Mouse (Mus musculus): ENCODE measurements around the gene Pigv. TPM values are rescaled to one million over a fixed set of nuclear protein-coding genes. Genes with fewer than 3 reads are reported as not detected.
"Not testable (repeated sequence)": the region's sequence is repeated elsewhere in the genome, so short reads cannot be mapped to it uniquely, and the experiment has no call there.

The Pigv gene
- polyA plus RNA-seq, 1 experiment from 2014 or later = 18.9 TPM

DNA sequence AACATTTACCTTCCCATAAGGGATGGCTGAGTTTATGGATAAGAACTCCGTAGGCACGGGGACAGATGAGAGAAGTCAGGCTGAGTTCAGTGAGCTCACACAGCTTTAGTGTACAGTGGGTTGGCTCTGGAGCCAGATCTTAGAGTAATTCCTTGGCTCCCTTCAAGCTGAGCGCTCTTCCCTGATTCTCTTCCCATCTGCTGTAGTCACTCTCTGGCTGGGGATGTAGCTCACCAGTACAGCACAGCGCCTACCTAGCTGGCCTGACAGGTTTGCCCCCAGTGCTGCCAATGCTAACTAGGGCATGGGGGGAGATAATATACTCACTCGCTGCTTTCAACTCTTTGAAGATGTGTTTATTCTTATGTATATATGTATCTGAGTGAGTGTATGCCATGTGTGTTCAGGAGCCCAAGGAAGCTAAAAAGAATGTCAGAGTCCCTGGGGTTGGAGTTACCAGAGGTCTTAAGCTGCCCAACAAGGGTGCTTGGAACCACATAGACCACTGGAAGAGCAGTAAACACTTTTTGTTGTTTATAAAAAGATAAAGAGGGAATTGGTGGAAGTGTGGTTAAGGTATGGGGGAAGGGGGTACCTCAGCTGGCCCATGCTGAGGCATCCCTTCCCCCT, 14.5 kb downstream of the Pigv start:
- H3K9ac ChIP-seq (replicated peaks; ENCODE audit: low read depth, low read length) = no peak overlapping the region
- peaks cover 8% of the 10 kb centered on the region for H3K36me3 ChIP-seq (ENCODE audit: control insufficient read depth, insufficient read depth, low read length)
- H3K27ac ChIP-seq (ENCODE audit: low read length) = no peak overlapping the region
- H3K4me3 ChIP-seq (ENCODE audit: low read depth, low read length) = no peak overlapping the region
- no peaks in the 10 kb centered on the region for H3K9me3 ChIP-seq (ENCODE audit: control insufficient read depth, low read depth, low read length)
- peaks cover 25% of the 10 kb centered on the region for H3K4me1 ChIP-seq (ENCODE audit: control insufficient read depth, insufficient read depth, low read length)
- no peak for ATAC-seq (ENCODE audit: insufficient number of reproducible peaks, insufficient read depth, low FRiP score, low read depth)
- no peaks in the 10 kb centered on the region for H3K27me3 ChIP-seq (ENCODE audit: control insufficient read depth, insufficient read depth, low read length)
- no peak overlapping the region for H3K4me2 ChIP-seq (replicated peaks; ENCODE audit: low read depth, low read length)
- WGBS = 51% methylated on average over 5 of the region's 5 CpGs

DNA sequence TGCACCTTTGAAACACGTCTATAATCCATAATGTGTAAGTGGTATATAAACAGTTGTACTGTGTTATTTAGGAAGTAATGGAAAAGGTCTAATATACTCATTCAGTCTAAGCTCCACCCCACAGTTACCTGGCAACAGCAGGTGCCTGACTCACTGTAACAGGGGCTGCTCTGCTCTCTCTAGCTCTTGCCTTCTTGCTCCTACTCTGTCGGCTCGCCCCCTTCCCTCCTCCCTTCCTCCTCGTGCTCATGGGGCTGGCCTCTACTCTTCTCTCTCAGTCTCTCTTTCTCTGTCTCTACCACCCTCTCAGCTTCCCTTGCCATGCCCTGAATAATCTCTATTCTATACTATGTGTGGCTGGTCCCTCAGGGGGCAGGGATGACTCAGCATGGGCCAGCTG, 15.4 kb downstream of the Pigv start:
- Histone ChIP-seq H3K4me2 (replicated peaks; ENCODE audit: low read depth, low read length) (no peak overlapping the region), H3K4me3 (ENCODE audit: low read depth, low read length) (no peak overlapping the region), H3K9ac (replicated peaks; ENCODE audit: low read depth, low read length) (no peak overlapping the region), H3K27ac (ENCODE audit: low read length) (no peak overlapping the region), H3K36me3 (ENCODE audit: control insufficient read depth, insufficient read depth, low read length) (peaks cover 2% of the 10 kb centered on the region), H3K27me3 (ENCODE audit: control insufficient read depth, insufficient read depth, low read length) (no peaks in the 10 kb centered on the region), H3K9me3 (ENCODE audit: control insufficient read depth, low read depth, low read length) (no peaks in the 10 kb centered on the region), H3K4me1 (ENCODE audit: control insufficient read depth, insufficient read depth, low read length) (peaks cover 25% of the 10 kb centered on the region)
- no peak for ATAC-seq (ENCODE audit: insufficient number of reproducible peaks, insufficient read depth, low FRiP score, low read depth)
- 26% methylated on average over 4 of the region's 4 CpGs for WGBS

DNA sequence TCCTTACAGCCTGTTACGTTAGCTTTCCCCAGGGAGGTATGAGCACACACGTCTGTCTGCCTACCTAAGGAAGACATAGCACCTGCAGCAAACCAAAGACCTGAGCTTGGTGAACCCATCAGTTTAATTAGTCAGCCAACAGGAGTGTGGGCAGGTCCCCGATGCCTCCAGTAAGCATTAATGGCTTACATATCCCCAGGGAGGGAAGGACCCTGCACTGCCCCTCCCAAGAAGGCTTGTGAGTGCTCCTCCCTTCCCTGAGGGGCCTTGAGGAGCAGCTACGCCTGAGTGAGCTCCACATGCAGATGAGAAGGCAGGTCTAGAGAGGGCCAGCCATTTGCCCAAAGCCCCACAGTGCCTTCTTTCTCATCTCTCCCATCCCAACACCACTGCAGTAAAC, 16.2 kb downstream of the Pigv start:
- ATAC-seq (ENCODE audit: insufficient number of reproducible peaks, insufficient read depth, low FRiP score, low read depth) = no peak
- WGBS = 53% methylated on average over 4 of the region's 4 CpGs

DNA sequence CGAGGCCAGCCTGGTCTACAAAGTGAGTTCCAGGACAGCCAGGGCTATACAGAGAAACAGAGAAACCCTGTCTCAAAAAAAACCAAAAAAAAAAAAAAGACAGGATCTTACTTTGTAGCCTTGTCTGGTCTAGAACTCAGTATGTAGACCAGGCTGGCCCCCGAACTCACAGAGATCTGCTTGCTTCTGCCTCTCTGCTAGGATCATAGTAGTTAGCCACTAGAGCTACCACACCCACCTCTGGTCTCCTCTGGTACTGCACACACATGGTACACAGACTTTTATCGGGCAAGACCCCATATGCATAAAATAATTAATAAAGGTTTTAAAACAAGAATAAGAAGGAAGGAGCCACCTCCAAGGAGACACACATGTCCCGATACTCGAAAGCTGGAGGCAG, 18.4 kb downstream of the Pigv start:
- not testable (repeated sequence) for H3K36me3 ChIP-seq (ENCODE audit: control insufficient read depth, insufficient read depth, low read length); H3K27ac ChIP-seq (ENCODE audit: low read length); H3K4me3 ChIP-seq (ENCODE audit: low read depth, low read length); ATAC-seq (ENCODE audit: insufficient number of reproducible peaks, insufficient read depth, low FRiP score, low read depth); H3K9me3 ChIP-seq (ENCODE audit: control insufficient read depth, low read depth, low read length); H3K4me2 ChIP-seq (replicated peaks; ENCODE audit: low read depth, low read length); H3K9ac ChIP-seq (replicated peaks; ENCODE audit: low read depth, low read length); H3K27me3 ChIP-seq (ENCODE audit: control insufficient read depth, insufficient read depth, low read length)
- WGBS = 91% methylated on average over 5 of the region's 5 CpGs
- H3K4me1 ChIP-seq (ENCODE audit: control insufficient read depth, insufficient read depth, low read length) = peaks cover 11% of the 10 kb centered on the region; the same call in 1 of the 2 replicates

More for the DNA sequence above, 16.2 kb downstream of the Pigv start:
- Histone ChIP-seq H3K27ac (ENCODE audit: low read length) (no peak overlapping the region), H3K9ac (replicated peaks; ENCODE audit: low read depth, low read length) (no peak overlapping the region), H3K9me3 (ENCODE audit: control insufficient read depth, low read depth, low read length) (no peaks in the 10 kb centered on the region), H3K4me3 (ENCODE audit: low read depth, low read length) (no peak overlapping the region), H3K4me2 (replicated peaks; ENCODE audit: low read depth, low read length) (no peak overlapping the region), H3K36me3 (ENCODE audit: control insufficient read depth, insufficient read depth, low read length) (no peaks in the 10 kb centered on the region), H3K27me3 (ENCODE audit: control insufficient read depth, insufficient read depth, low read length) (no peaks in the 10 kb centered on the region), H3K4me1 (ENCODE audit: control insufficient read depth, insufficient read depth, low read length) (peaks cover 30% of the 10 kb centered on the region)

DNA sequence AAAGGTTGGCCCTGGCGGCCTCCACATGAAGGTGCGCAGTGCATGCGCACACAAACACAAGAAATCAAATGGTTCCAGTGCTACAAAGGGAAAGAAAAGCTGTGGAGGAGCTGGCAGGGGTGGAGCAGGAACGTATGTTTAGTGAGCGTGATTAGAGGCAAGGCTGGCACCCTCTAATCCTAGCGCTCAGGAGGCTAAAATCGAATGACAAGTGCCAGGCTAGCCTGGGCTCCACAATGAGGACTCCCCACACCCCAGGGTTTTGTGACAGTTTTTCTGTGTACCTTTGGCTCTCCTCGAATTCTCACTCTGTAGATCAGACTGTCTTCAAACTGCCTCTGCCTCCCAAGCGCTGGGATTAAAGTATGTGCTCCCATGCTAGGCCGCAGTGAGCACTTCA, 19.7 kb downstream of the Pigv start:
- H3K4me3 ChIP-seq (ENCODE audit: low read depth, low read length) = no peak overlapping the region
- H3K27ac ChIP-seq (ENCODE audit: low read length) = no peak overlapping the region
- 0 out of 2 replicates have a peak, but pooled peaks cover 6% of the 10 kb centered on the region for H3K4me1 ChIP-seq (ENCODE audit: control insufficient read depth, insufficient read depth, low read length)
- no peak for ATAC-seq (ENCODE audit: insufficient number of reproducible peaks, insufficient read depth, low FRiP score, low read depth)
- WGBS = 70% methylated on average over 10 of the region's 10 CpGs
- no peaks in the 10 kb centered on the region for H3K36me3 ChIP-seq (ENCODE audit: control insufficient read depth, insufficient read depth, low read length)
- no peaks in the 10 kb centered on the region for H3K27me3 ChIP-seq (ENCODE audit: control insufficient read depth, insufficient read depth, low read length)
- no peaks in the 10 kb centered on the region for H3K9me3 ChIP-seq (ENCODE audit: control insufficient read depth, low read depth, low read length)
- H3K9ac ChIP-seq (replicated peaks; ENCODE audit: low read depth, low read length) = no peak overlapping the region
- H3K4me2 ChIP-seq (replicated peaks; ENCODE audit: low read depth, low read length) = no peak overlapping the region

DNA sequence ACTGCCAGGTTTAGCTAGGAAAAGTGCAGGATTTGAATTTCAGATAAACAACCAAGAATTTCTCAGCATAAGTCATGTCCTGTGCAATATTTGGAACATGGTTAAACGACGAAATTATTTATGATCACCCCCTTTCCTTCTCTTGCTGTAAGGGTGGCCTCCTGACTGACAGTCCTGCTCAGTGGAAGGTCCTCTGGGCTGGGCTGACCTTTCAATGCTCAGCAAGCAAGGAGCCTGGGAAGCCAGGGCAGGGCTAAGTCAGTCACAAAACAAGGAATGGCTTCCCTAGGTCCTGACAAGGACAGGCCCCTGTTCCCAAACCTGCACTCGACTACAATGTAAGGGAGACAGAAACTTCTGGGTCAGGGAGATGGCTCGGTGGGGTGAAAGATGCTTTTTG, 20.5 kb downstream of the Pigv start:
- no peak overlapping the region for H3K9ac ChIP-seq (replicated peaks; ENCODE audit: low read depth, low read length)
- no peaks in the 10 kb centered on the region for H3K27me3 ChIP-seq (ENCODE audit: control insufficient read depth, insufficient read depth, low read length)
- H3K4me1 ChIP-seq (ENCODE audit: control insufficient read depth, insufficient read depth, low read length) = 0 out of 2 replicates have a peak, but pooled peaks cover 6% of the 10 kb centered on the region
- no peaks in the 10 kb centered on the region for H3K36me3 ChIP-seq (ENCODE audit: control insufficient read depth, insufficient read depth, low read length)
- H3K9me3 ChIP-seq (ENCODE audit: control insufficient read depth, low read depth, low read length) = no peaks in the 10 kb centered on the region
- no peak for ATAC-seq (ENCODE audit: insufficient number of reproducible peaks, insufficient read depth, low FRiP score, low read depth)
- no peak overlapping the region for H3K4me3 ChIP-seq (ENCODE audit: low read depth, low read length)
- peak overlapping the region; percentile 24; the same call in 1 of the 2 replicates for H3K27ac ChIP-seq (ENCODE audit: low read length)
- H3K4me2 ChIP-seq (replicated peaks; ENCODE audit: low read depth, low read length) = no peak overlapping the region
- WGBS = 43% methylated on average over 4 of the region's 4 CpGs

DNA sequence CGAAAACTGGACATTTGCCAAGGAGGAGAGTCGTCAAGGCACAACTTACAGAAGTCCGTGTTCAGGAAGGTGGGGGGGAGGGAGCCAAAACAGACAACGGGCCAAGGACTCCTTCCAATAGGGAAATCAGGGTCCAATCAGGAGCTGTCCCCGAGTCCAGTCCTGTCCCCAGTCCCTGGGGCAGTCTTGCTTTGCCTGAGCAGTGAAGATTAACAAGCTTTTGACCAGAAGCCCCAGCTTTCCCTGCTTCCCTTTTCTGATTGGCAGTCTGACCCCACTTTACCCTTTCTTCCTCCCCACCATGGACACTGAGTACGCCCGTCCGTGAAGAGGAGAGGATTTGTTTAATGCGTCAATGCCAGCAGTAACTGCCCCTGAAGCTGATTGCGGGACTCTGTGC, 21.0 kb downstream of the Pigv start:
- ATAC-seq (ENCODE audit: insufficient number of reproducible peaks, insufficient read depth, low FRiP score, low read depth) = no peak
- WGBS = 31% methylated on average over 10 of the region's 10 CpGs
- no peaks in the 10 kb centered on the region for H3K9me3 ChIP-seq (ENCODE audit: control insufficient read depth, low read depth, low read length)
- no peak overlapping the region for H3K4me3 ChIP-seq (ENCODE audit: low read depth, low read length)
- no peak overlapping the region for H3K9ac ChIP-seq (replicated peaks; ENCODE audit: low read depth, low read length)
- no peak overlapping the region for H3K4me2 ChIP-seq (replicated peaks; ENCODE audit: low read depth, low read length)
- H3K27me3 ChIP-seq (ENCODE audit: control insufficient read depth, insufficient read depth, low read length) = no peaks in the 10 kb centered on the region
- H3K36me3 ChIP-seq (ENCODE audit: control insufficient read depth, insufficient read depth, low read length) = no peaks in the 10 kb centered on the region
- H3K27ac ChIP-seq (ENCODE audit: low read length) = peak overlapping the region; percentile 24; the same call in 1 of the 2 replicates
- 0 out of 2 replicates have a peak, but pooled peaks cover 6% of the 10 kb centered on the region for H3K4me1 ChIP-seq (ENCODE audit: control insufficient read depth, insufficient read depth, low read length)

DNA sequence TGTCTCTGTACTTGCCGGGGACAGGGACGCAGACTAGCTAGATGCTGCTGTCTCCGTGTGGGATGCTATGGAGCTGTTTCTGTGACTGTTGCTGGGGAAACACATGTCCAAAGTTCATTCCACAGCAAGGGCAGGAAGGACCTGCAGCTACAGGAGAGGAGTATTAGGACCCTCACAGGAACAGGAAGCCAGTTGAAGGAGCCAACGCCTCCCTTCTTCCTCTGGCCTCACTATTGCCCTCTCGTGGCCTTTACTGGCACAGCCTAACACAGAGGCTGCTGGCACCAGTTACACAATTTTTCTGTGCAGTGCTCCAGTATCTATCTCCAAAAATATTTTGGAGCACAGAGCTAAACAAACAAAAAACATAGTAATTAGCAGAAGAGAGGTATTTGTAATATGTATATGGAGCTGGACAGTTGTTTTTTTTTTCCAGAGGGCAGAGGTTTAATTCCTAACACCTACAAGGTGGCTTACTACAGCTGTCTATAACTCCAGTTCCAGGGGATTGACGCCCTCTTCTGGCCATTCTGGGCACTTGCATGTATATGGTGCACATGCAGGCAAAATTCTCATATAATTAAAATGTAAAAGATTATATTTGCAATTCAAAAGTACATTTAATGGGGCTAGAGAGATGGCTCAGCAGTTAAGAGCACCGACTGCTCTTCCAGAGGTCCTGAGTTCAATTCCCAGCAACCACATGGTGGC, 22.3 kb downstream of the Pigv start, which contains the start of gene Zdhhc18:
Gene Zdhhc18, minus strand, starts transcription at position 166 of the 711 bp plus-strand sequence.
- Histone ChIP-seq H3K4me2 (replicated peaks; ENCODE audit: low read depth, low read length) (no peak within 1 kb of the TSS; the same call in 1 of the 2 replicates), H3K27ac (ENCODE audit: low read length) (no peak within 1 kb of the TSS), H3K4me1 (ENCODE audit: control insufficient read depth, insufficient read depth, low read length) (0 out of 2 replicates have a peak, but pooled peaks cover 6% of the 10 kb centered on the region), H3K36me3 (ENCODE audit: control insufficient read depth, insufficient read depth, low read length) (no peaks in the 10 kb centered on the region), H3K27me3 (ENCODE audit: control insufficient read depth, insufficient read depth, low read length) (no peaks in the 10 kb centered on the region), H3K9ac (replicated peaks; ENCODE audit: low read depth, low read length) (no peak within 1 kb of the TSS), H3K9me3 (ENCODE audit: control insufficient read depth, low read depth, low read length) (no peaks in the 10 kb centered on the region), H3K4me3 (ENCODE audit: low read depth, low read length) (no peak within 1 kb of the TSS)
- ATAC-seq (ENCODE audit: insufficient number of reproducible peaks, insufficient read depth, low FRiP score, low read depth) = no peak
- WGBS = 38% methylated on average over 7 of the region's 7 CpGs

Data from stomach, embryonic 14.5 days (tissue).